Mouse (Mus musculus) bone marrow, adult 2 months (tissue): ENCODE data around the gene Sfi1.
"Not testable (repeated sequence)": the region's sequence is repeated elsewhere in the genome, so short reads cannot be mapped to it uniquely, and the experiment has no call there.

Experiments
- CTCF ChIP-seq: fragments of 200-500 bp; IDR thresholded peaks from 2 replicates; pipeline ENCODE4 v1.5.1; 2011; ENCODE audit warnings: low read length, control low read depth; ENCODE audit not compliant: control insufficient read depth, insufficient read depth
- POLR2A ChIP-seq: fragments of 200-500 bp; IDR thresholded peaks from 2 replicates; pipeline ENCODE4 v1.6.1; 2011; ENCODE audit warnings: low read depth, mild to moderate bottlenecking, control low read depth, low read length, borderline replicate concordance; ENCODE audit not compliant: control insufficient read depth

DNA sequence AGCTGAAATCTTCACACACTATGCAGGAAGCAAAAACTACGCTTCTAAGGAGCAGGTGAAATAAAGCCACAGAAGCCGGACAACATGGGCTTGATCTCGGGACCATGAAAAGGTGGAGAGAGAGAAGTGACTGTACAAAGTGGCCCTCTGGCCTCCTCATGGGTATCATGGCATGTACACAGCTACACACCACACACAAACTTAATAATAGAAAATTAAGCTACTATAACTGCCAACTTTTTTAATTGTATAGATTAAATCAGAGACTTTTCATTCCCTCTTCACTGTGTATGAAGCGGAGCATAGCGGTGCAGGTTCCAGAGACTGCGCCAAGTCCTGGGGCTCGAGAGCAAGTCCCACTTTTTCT, 13.6 kb downstream of the Sfi1 start:
- not testable (repeated sequence) for TF ChIP-seq POLR2A, CTCF
